Mouse (Mus musculus) kidney, adult 2 months (tissue): ENCODE data around the gene Pspn. TPM values are rescaled to one million over a fixed set of nuclear protein-coding genes. Genes with fewer than 3 reads are reported as not detected.

Source experiments
- DNase-seq: peaks from one replicate; pipeline ENCODE4 v3.0.0; 2021
- H3K27ac ChIP-seq: fragments of 200-500 bp; 2 replicates; pipeline ENCODE4 v1.5.1; 2012; ENCODE audit warnings: low read depth, low read length, control low read depth, inconsistent platforms; ENCODE audit not compliant: insufficient read depth
- H3K27me3 ChIP-seq: fragments of 200-500 bp; replicated peaks from 2 replicates; pipeline ENCODE4 v1.6.1; 2012; ENCODE audit warnings: mild to moderate bottlenecking, moderate library complexity, low read length, inconsistent platforms; ENCODE audit not compliant: control insufficient read depth, insufficient read depth
- H3K36me3 ChIP-seq: fragments of 200-500 bp; 2 replicates; pipeline ENCODE4 v1.6.1; 2012; ENCODE audit warnings: mild to moderate bottlenecking, moderate library complexity, low read length, inconsistent platforms; ENCODE audit not compliant: control insufficient read depth, insufficient read depth
- H3K4me1 ChIP-seq: fragments of 200-500 bp; 2 replicates; pipeline ENCODE4 v1.6.1; 2011; ENCODE audit warnings: low read length; ENCODE audit not compliant: control insufficient read depth, insufficient read depth
- H3K4me3 ChIP-seq: fragments of 200-500 bp; 2 replicates; pipeline ENCODE4 v1.5.1; 2011; ENCODE audit warnings: mild to moderate bottlenecking, low read depth, low read length, control low read depth; ENCODE audit not compliant: insufficient read depth
- CTCF ChIP-seq: fragments of 200-500 bp; conservative IDR thresholded peaks from 2 replicates; pipeline ENCODE4 v1.5.1; 2011; ENCODE audit warnings: low read depth, mild to moderate bottlenecking, control low read depth, low read length, moderate library complexity, mixed read lengths; ENCODE audit not compliant: insufficient read depth, insufficient read length
- POLR2A ChIP-seq: fragments of 200-500 bp; IDR thresholded peaks from one replicate; pipeline ENCODE4 v1.6.1; 2011; ENCODE audit warnings: low read depth, low read length, control low read depth
- WGBS: fragments of 180-500 bp; shearing (Covaris S2); methylation state at CpG from one replicate; pipeline ENCODE4 v1.1.7; 2018; 5-methylcytosine and 5-hydroxymethylcytosine counted together
- polyA plus RNA-seq: library from polyadenylated mRNA; depleted of rRNA; stranded (reverse); fragments of >200 nt; gene quantifications from 2 replicates; pipeline ENCODE4 v1.2.3, GENCODE M21; 2012

Gene Pspn
- polyA plus RNA-seq, 1 experiment = not detected

GRCm38 (mm10) chr17:57010911-57011235, 11.1 kb upstream of the Pspn start:
- no peaks in the 10 kb centered on the region for H3K36me3 ChIP-seq
- no peak for DNase-seq
- WGBS = 1% methylated on average over 19 of the region's 19 CpGs
- peak overlapping the region; percentile 88 for H3K4me3 ChIP-seq
- no peak for TF ChIP-seq POLR2A
- no peak for TF ChIP-seq CTCF
- peak overlapping the region; percentile 66; the same call in 1 of the 2 replicates for H3K27ac ChIP-seq
- H3K27me3 ChIP-seq = no peaks in the 10 kb centered on the region
- H3K4me1 ChIP-seq = peaks cover 8% of the 10 kb centered on the region; the same call in 1 of the 2 replicates

GRCm38 (mm10) chr17:57007137-57007905, 7.5 kb upstream of the Pspn start:
- Histone ChIP-seq H3K27ac (no peak overlapping the region), H3K36me3 (no peaks in the 10 kb centered on the region), H3K4me1 (peaks cover 8% of the 10 kb centered on the region; the same call in 1 of the 2 replicates), H3K27me3 (no peaks in the 10 kb centered on the region), H3K4me3 (no peak overlapping the region)
- TF ChIP-seq POLR2A = no peak
- peak; percentile 44; the same call in 1 of the 2 replicates for TF ChIP-seq CTCF
- WGBS = 93% methylated on average over 13 of the region's 13 CpGs
- no peak for DNase-seq

GRCm38 (mm10) chr17:57003994-57004393, 4.2 kb upstream of the Pspn start:
- H3K4me3 ChIP-seq = no peak overlapping the region
- H3K36me3 ChIP-seq = no peaks in the 10 kb centered on the region
- no peak for DNase-seq
- TF ChIP-seq POLR2A (no peak), CTCF (no peak)
- no peaks in the 10 kb centered on the region for H3K4me1 ChIP-seq
- no peak overlapping the region for H3K27ac ChIP-seq
- no peaks in the 10 kb centered on the region for H3K27me3 ChIP-seq
- 92% methylated on average over 7 of the region's 7 CpGs for WGBS

- H3K36me3 ChIP-seq = no peaks in the 10 kb centered on the region
- WGBS = 58% methylated on average over 8 of the region's 8 CpGs
- DNase-seq = no peak
- no peaks in the 10 kb centered on the region for H3K27me3 ChIP-seq
- no peak overlapping the region for H3K4me3 ChIP-seq
- H3K27ac ChIP-seq = no peak overlapping the region
- TF ChIP-seq CTCF (no peak), POLR2A (no peak)
- peaks cover 3% of the 10 kb centered on the region; the same call in 1 of the 2 replicates for H3K4me1 ChIP-seq
These were observed 1.4 kb upstream of the Pspn start for GRCm38 (mm10) chr17:57001228-57001627.

- Histone ChIP-seq H3K4me1 (peaks cover 3% of the 10 kb centered on the region; the same call in 1 of the 2 replicates), H3K27me3 (no peaks in the 10 kb centered on the region), H3K4me3 (no peak overlapping the region), H3K36me3 (no peaks in the 10 kb centered on the region), H3K27ac (no peak overlapping the region)
- 92% methylated on average over 9 of the region's 9 CpGs for WGBS
- DNase-seq = no peak
- no peak for TF ChIP-seq CTCF
- no peak for TF ChIP-seq POLR2A
These were observed 404 bp downstream of the Pspn start for GRCm38 (mm10) chr17:56999414-56999813.

- peak; percentile 99 for DNase-seq
- under 1% methylated on average over 38 of the region's 38 CpGs for WGBS
- H3K27me3 ChIP-seq = no peaks in the 10 kb centered on the region
- TF ChIP-seq CTCF (peak; percentile 93), POLR2A (no peak)
- H3K36me3 ChIP-seq = no peaks in the 10 kb centered on the region; the same call in 1 of the 2 replicates
- peak within 1 kb of the TSS; percentile 82 for H3K27ac ChIP-seq
- H3K4me3 ChIP-seq = peak within 1 kb of the TSS; percentile 90
- H3K4me1 ChIP-seq = peaks cover 3% of the 10 kb centered on the region; the same call in 1 of the 2 replicates
These were observed 2.7 kb downstream of the Pspn start, which contains the start of gene Alkbh7 for GRCm38 (mm10) chr17:56997029-56997667. Gene Alkbh7, plus strand, starts transcription at chr17:56997339.

GRCm38 (mm10) chr17:56996506-56996905, 3.3 kb downstream of the Pspn start:
- H3K36me3 ChIP-seq = no peaks in the 10 kb centered on the region; the same call in 1 of the 2 replicates

More at GRCm38 (mm10) chr17:56996506-56996905, 3.3 kb downstream of the Pspn start:
- 61% methylated on average over 2 of the region's 2 CpGs for WGBS
- H3K27ac ChIP-seq = no peak overlapping the region
- no peak for DNase-seq
- H3K4me3 ChIP-seq = no peak overlapping the region
- no peak for TF ChIP-seq POLR2A
- TF ChIP-seq CTCF = no peak
- peaks cover 3% of the 10 kb centered on the region; the same call in 1 of the 2 replicates for H3K4me1 ChIP-seq
- no peaks in the 10 kb centered on the region for H3K27me3 ChIP-seq
